Mouse (Mus musculus) small intestine, adult 2 months (tissue): ENCODE measurements around the gene Galnt3.

Source experiments
- CTCF ChIP-seq: fragments of 200-500 bp; IDR thresholded peaks from 2 replicates; pipeline ENCODE4 v1.5.1; 2012; ENCODE audit warnings: low read depth, mild to moderate bottlenecking, control low read depth, inconsistent platforms, low read length, moderate library complexity, mixed read lengths; ENCODE audit not compliant: insufficient replicate concordance, insufficient read length; ENCODE audit errors: extremely low read depth
- POLR2A ChIP-seq: fragments of 200-500 bp; IDR thresholded peaks from 2 replicates; pipeline ENCODE4 v1.6.1; 2012; ENCODE audit warnings: low read depth, mild to moderate bottlenecking, control low read depth, inconsistent platforms, low read length, moderate library complexity

DNA sequence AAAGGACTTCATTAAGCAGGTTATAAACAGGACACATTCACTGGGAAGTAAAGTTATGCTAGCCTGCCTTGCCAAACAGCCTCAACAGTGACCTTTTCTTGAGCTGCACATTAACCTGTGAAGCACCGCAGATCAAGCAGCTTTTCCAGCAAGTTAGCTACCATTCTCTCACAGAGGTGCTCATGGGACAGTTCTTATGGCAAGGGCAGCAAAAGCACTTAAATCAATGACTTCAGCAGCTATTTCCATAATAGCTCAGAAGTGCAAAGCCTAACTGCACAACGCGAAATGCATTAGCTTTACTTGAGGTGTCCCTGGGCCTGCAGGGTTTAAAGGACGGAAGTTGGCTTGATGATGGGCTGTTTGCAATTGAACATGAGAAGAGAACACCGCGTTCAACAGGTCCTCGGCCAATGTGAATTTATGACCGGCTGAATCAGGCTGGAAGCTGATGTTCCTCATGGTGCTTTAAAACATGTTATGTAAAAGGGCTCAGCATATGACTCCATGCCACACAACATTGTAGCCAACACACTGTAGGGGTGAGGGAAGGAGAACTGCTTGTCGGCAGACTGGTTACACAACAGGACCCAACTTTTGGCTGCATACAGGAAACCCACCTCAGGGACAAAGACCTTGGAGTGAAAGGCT lies 16.8 kb downstream of the Galnt3 start:
- no peak for TF ChIP-seq CTCF
- no peak for TF ChIP-seq POLR2A
